Mouse (Mus musculus) thymus, postnatal 0 days (tissue): Measurements from ENCODE around the gene Cacnb1. TPM values are rescaled to one million over a fixed set of nuclear protein-coding genes. Genes with fewer than 3 reads are reported as not detected.

Experiments used
- DNase-seq: peaks from one replicate; pipeline ENCODE4 v3.0.0-alpha.2; 2015; ENCODE audit warnings: low spot score
- microRNA-seq: library from miRNA; unstranded; fragments of <30 nt; microRNA quantifications from one replicate; pipeline ENCODE4, GENCODE M21; 2016; ENCODE audit warnings: borderline number of aligned reads
- polyA plus RNA-seq: library from polyadenylated mRNA; unstranded; fragments of >200 nt; fragmentation: Nextera tagmentation; extraction: Ambion mirVana; gene quantifications from 2 replicates; pipeline ENCODE4 v1.2.1, GENCODE M21; 2015

Cacnb1 gene
- polyA plus RNA-seq, 1 experiment from 2014 or later, result 5.0 TPM

DNA sequence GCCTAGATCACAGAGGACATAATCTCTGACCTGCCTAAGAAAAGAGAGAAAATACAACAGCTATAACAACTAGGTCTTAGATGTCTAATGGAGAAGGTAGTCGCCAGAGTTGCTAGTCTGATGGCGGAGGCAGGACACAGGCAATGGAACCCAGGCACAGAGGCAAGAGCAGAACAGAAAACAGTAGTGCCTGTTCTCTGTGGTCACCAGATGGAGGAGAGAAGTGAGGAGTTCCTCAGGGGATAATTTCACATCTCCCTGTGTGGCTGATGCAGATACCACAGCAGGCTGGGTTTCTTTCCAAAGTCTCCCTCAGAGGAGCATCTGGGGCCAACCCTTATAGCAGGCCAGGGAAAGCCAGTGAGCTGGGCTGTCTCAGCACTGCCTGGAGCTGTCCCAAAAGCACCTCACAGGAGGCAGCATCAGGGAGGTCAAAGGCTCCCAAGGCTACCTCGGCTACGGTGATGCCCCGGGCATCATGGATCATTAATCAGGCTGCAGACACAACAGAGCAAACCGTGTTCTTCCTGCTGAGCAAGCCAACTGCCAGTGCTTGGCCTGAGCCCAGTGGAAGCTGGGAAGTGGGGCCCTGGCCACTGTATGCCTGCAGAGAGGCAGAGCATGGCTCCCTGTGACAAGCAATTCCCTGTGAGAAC lies 65.8 kb downstream of the Cacnb1 start:
- DNase-seq, result no peak

DNA sequence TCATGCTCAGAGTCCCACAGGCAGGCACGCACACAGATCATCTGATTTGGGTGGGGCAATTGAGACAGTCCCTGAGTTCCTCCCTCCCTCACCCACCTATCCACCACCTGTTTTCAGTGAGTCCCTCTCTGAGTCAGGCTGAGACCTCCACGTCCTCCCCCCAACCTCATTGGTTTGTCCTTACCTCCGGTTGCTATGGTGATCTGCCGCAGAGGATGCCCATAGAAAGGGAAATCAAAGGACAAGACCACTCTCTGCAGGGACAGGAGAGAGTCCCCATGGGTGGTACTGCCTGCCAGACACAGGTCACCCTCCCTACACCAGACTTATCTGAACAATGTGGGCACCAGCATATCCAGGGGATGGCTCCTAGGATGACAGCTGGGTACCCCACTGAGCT lies 66.9 kb downstream of the Cacnb1 start:
- DNase-seq, result no peak

DNA sequence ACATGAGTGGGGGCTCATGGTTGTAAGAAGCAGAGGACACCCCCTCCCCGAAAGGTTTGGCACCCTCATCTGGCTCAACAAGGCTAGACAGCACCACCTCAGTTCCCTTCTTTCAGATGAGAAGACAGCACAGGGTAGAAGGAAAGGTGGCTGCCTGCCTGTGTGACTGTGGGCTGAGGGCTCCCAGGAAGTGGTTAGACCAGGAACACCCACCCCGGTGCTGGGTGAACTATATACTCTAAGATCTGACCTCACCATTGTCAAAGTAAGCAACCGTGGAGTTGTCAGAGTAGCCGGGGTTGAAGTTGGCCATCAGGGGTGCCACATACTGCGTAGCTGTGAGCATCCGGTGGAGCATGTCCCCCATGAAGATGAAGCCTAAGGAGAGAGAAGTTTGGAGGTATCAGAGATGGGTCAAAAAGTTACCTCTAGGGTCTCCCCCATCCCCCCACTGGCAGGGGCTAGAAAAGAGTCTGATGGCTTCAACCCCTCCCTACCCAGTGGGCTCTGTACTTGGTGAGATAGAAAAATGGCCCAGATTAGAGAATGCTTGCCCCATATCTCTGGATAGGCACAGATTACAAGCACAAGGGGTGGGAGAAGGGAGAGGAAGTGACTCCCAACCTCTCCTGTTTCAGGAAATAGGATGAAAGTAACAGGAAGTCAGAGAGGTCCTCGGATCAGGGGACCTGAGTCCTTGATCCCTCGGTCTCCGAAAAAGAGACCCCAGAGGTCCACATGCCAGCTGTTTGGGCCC lies 67.5 kb downstream of the Cacnb1 start:
- peak; percentile 74 for DNase-seq

DNA sequence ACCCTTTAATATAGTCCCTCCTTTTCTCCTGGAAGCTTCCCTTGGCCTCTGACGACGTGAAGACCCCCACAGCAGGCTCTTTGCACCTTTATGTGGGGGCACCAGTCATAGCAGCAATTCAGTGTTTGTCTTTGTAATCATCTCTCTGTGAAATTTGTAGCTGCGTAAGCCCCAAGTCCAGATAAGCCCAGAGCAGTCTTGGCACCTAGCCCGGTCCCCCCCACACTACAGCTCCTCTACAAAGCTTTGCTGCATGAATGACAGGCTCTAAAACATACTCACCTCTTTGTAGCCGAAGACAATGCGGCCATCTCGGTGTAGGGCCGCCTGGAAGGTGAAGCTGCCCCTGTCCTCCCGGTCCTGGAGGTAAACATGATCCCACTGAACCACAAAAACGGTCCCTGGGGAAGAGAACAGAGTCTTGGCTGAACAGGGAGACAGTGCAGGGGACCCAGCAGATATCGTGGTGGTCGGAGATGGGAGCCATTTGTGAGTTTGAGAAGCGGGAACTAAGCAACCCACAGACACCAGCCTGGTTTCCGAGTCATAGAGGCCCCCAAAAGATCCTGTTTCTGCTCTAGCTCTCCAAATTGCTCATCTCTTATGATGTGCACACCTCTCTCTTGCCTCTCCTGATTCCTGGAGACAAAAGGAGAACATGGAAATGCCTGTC lies 68.2 kb downstream of the Cacnb1 start:
- peak; percentile 50 for DNase-seq

DNA sequence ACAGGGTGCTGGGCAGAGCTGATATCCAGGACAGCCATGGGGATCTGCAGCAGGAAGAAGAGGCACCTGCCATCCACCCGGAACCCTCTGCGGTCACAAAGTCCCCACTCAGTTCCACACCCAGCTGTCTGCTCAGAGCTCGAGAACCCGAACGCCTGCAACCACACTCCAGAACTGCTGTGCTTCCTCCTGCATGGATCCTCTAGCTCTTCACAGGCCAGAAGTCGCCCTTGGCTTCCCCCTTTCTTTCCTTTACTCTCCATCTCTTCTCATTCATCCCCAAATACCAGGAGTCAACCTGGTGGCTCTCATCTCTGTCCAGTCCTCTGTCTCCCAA lies 68.9 kb downstream of the Cacnb1 start:
- DNase-seq, result no peak

DNA sequence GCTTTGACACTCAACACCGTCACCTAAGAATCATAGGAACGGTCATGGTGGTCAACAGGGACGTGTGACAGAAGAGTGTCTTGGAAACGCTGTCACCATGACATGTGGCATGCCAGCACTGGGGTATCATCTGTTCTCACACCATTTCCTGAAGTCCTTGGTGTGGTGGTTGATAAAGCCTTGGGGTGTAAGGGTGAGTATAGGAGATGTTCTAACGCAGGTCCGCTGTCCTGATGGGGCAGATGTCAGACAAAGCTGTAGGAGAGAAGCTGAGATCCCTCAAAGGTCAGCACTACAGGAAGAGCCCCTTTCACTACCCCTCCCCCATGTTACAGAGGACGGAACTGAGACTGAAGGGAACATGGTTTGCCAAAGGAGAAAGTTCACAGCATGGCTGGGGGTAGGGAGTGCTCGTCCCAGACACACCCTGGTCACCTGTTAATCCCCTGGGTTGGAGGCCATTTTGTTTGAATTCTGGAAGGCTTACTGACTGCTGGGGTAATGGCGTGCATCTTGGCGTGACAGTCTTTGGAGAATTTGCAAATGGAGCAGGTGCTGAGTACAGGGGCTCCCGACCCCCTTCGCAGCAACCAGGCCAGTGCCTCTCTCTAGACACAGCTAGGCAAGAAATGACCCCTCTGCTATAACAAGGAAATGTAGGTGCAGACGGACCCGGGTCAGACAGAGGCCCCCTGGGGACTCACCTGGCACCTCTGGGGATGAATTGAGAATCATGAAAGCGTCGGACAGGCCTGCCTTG lies 69.5 kb downstream of the Cacnb1 start:
- DNase-seq, result no peak

DNA sequence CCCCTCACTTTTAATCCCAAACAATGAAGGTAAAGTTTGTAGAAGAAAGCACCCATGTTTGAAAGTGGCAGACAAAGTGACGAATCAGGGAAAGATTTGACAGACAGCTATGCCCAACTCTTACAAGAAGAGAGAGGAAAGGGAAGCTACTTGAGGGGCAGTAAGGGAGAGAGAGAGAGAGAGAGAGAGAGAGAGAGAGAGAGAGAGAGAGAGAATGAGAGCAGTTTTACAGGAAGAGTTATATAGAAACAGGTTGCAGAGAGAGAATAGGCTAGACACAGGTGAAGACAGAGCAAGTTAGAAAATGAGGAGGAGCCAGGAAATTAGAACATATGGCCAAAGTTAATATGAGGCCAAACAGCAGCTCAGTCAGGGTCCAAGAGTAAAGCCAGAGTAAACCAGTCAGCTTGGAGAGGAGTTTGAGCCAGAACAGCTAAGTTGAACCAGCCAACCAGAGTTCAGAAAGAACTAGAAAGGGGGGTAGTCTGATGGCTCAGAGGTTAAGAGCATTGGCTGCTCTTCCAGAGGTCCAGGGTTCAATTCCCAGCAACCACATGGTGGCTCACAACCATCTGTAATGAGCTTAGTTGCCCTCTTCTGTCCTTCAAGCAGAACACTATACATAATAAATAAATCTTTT lies 70.3 kb downstream of the Cacnb1 start:
- no peak for DNase-seq

Small RNAs within 50 kb of the gene (microRNA-seq; reads per million reads assigned to microRNA genes)
- not detected for gene Gm27597

Other genes with a start within 250 kb of the Cacnb1 start
- 0.44 TPM in 1 of 2 replicates, not detected in the other for gene 1700001P01Rik, start 247.1 kb downstream of the Cacnb1 start, polyA plus RNA-seq
- 766 and 768 TPM in 2 replicates for gene Rpl23, start 240.6 kb downstream of the Cacnb1 start, polyA plus RNA-seq
- 98.7 and 108 TPM in 2 replicates for gene Lasp1, start 224.0 kb downstream of the Cacnb1 start, polyA plus RNA-seq
- 4.5 and 5.0 TPM in 2 replicates for gene B230217C12Rik, start 182.3 kb downstream of the Cacnb1 start, polyA plus RNA-seq
- gene Fbxo47, start 138.9 kb downstream of the Cacnb1 start, polyA plus RNA-seq, result 0.70 and 0.75 TPM in 2 replicates
- 36.6 and 42.0 TPM in 2 replicates for gene Plxdc1, start 36.6 kb downstream of the Cacnb1 start, polyA plus RNA-seq
- 201 and 211 TPM in 2 replicates for gene Arl5c, start 26.9 kb downstream of the Cacnb1 start, polyA plus RNA-seq
- gene Rpl19, start 3.7 kb upstream of the Cacnb1 start, polyA plus RNA-seq, result 1,510 and 1,580 TPM in 2 replicates
- gene Stac2, start 30.4 kb upstream of the Cacnb1 start, polyA plus RNA-seq, result 0.23 and 0.45 TPM in 2 replicates
- 12.2 and 18.7 TPM in 2 replicates for gene Fbxl20, start 127.4 kb upstream of the Cacnb1 start, polyA plus RNA-seq
- 68.4 and 75.8 TPM in 2 replicates for gene Med1, start 170.3 kb upstream of the Cacnb1 start, polyA plus RNA-seq
- 9.0 and 12.2 TPM in 2 replicates for gene Cdk12, start 180.0 kb upstream of the Cacnb1 start, polyA plus RNA-seq